Mouse (Mus musculus) MEL (cell line): ENCODE measurements at regions not wholly inside any gene's neighbourhood (a gene's known extent, or its start where the extent isn't known, plus 50 kb on each side); places are given as distances from the start of the nearest gene placed in this dataset.

ENCODE experiments used
- DNase-seq: peaks from one replicate; pipeline ENCODE4 v3.0.0; 2011; ENCODE audit warnings: low read depth, low spot score
- H3K27ac ChIP-seq: 2 replicates; pipeline ENCODE4 v1.5.1; 2012; ENCODE audit warnings: low read depth, mild to moderate bottlenecking, control low read depth, low read length, moderate library complexity; ENCODE audit not compliant: control insufficient read depth
- H3K27me3 ChIP-seq, 2 experiments: fragments of 150-350 bp in 1 of 2; sonication (generic) in 1 of 2; 2 replicates each; pipeline ENCODE4 v1.6.1; 2012; ENCODE audit warnings: low read length in 2 of 2, mild to moderate bottlenecking in 2 of 2, improper control_type of control experiment in 1 of 2, moderate library complexity in 1 of 2; ENCODE audit not compliant: insufficient read depth in 2 of 2, control insufficient read depth in 1 of 2
- H3K36me3 ChIP-seq, 2 experiments: 2 replicates each; pipeline ENCODE4 v1.6.1; 2012 to 2014; ENCODE audit warnings: low read length in 2 of 2, improper control_type of control experiment in 1 of 2, inconsistent platforms in 1 of 2, mild to moderate bottlenecking in 1 of 2; ENCODE audit not compliant: insufficient read depth in 2 of 2, control insufficient read depth in 1 of 2
- H3K4me1 ChIP-seq, 2 experiments: fragments of 150-350 bp in 1 of 2; sonication (generic) in 1 of 2; 2 replicates each; pipeline ENCODE4 v1.6.1; 2012; ENCODE audit warnings: low read length in 2 of 2, improper control_type of control experiment in 1 of 2, mild to moderate bottlenecking in 1 of 2; ENCODE audit not compliant: insufficient read depth in 2 of 2, control insufficient read depth in 1 of 2
- H3K4me3 ChIP-seq, 2 experiments: fragments of 150-350 bp in 1 of 2; sonication (generic) in 1 of 2; 2 replicates each; pipeline ENCODE4 v1.5.1; 2012; ENCODE audit warnings: low read depth in 2 of 2, low read length in 2 of 2, mild to moderate bottlenecking in 2 of 2, moderate library complexity in 2 of 2, control low read depth in 1 of 2, improper control_type of control experiment in 1 of 2; ENCODE audit not compliant: control insufficient read depth in 1 of 2, insufficient read depth in 1 of 2
- H3K79me2 ChIP-seq: 2 replicates; pipeline ENCODE4 v1.6.1; 2012; ENCODE audit warnings: mild to moderate bottlenecking, low read length, moderate library complexity; ENCODE audit not compliant: control insufficient read depth, poor library complexity, insufficient read depth
- H3K9ac ChIP-seq: 2 replicates; pipeline ENCODE4 v1.6.1; 2012; ENCODE audit warnings: low read depth, mild to moderate bottlenecking, control low read depth, low read length, moderate library complexity; ENCODE audit not compliant: control insufficient read depth, poor library complexity, severe bottlenecking
- H3K9me3 ChIP-seq: fragments of 150-350 bp; sonication (generic); replicated peaks from 2 replicates; pipeline ENCODE4 v1.6.1; 2012; ENCODE audit warnings: mild to moderate bottlenecking, low read length, improper control_type of control experiment, moderate library complexity; ENCODE audit not compliant: insufficient read depth
- BHLHE40 ChIP-seq: IDR thresholded peaks from 2 replicates; pipeline ENCODE4 v1.6.1; 2012; ENCODE audit warnings: low read depth, mild to moderate bottlenecking, inconsistent platforms, low read length, improper control_type of control experiment, borderline replicate concordance
- CHD1 ChIP-seq: IDR thresholded peaks from 2 replicates; pipeline ENCODE4 v1.6.1; 2012; ENCODE audit warnings: low read depth, mild to moderate bottlenecking, inconsistent platforms, low read length, improper control_type of control experiment
- CTCF ChIP-seq, 3 experiments: IDR thresholded peaks in 2 of 3; conservative IDR thresholded peaks in 1 of 3; 2 replicates each; pipeline ENCODE4 v1.5.1; 2011 to 2012; ENCODE audit warnings: low read length in 3 of 3, low read depth in 2 of 3, mild to moderate bottlenecking in 2 of 3, improper control_type of control experiment in 1 of 3, inconsistent platforms in 1 of 3, mixed read lengths in 1 of 3, moderate library complexity in 1 of 3; ENCODE audit not compliant: control insufficient read depth in 1 of 3, insufficient read depth in 1 of 3, poor library complexity in 1 of 3, severe bottlenecking in 1 of 3
- ELF1 ChIP-seq: IDR thresholded peaks from 2 replicates; pipeline ENCODE4 v1.6.1; 2014; ENCODE audit warnings: low read depth, mild to moderate bottlenecking, inconsistent platforms, low read length, improper control_type of control experiment, moderate library complexity
- EP300 ChIP-seq, 2 experiments: IDR thresholded peaks; 2 replicates each; pipeline ENCODE4 v1.6.1; 2011; ENCODE audit warnings: improper control_type of control experiment in 2 of 2, low read length in 2 of 2, low read depth in 1 of 2, mild to moderate bottlenecking in 1 of 2
- HCFC1 ChIP-seq: IDR thresholded peaks from 2 replicates; pipeline ENCODE4 v1.6.1; 2012; ENCODE audit warnings: low read depth, mild to moderate bottlenecking, inconsistent platforms, low read length, improper control_type of control experiment, moderate library complexity
- KAT2A ChIP-seq: conservative IDR thresholded peaks from 2 replicates; pipeline ENCODE4 v1.6.1; 2012; ENCODE audit warnings: low read depth, low read length, improper control_type of control experiment, inconsistent platforms
- MAFK ChIP-seq: IDR thresholded peaks from 2 replicates; pipeline ENCODE4 v1.6.1; 2011; ENCODE audit warnings: low read depth, mild to moderate bottlenecking, low read length, improper control_type of control experiment, borderline replicate concordance
- MAZ ChIP-seq: IDR thresholded peaks from 2 replicates; pipeline ENCODE4 v1.6.1; 2012; ENCODE audit warnings: low read depth, mild to moderate bottlenecking, inconsistent platforms, low read length, improper control_type of control experiment
- MEF2A ChIP-seq: IDR thresholded peaks from 2 replicates; pipeline ENCODE4 v1.6.1; 2014; ENCODE audit warnings: low read depth, mild to moderate bottlenecking, inconsistent platforms, low read length, improper control_type of control experiment; ENCODE audit not compliant: poor library complexity, insufficient replicate concordance, severe bottlenecking; ENCODE audit errors: extremely low read depth
- MYB ChIP-seq: IDR thresholded peaks from 2 replicates; pipeline ENCODE4 v1.6.1; 2011; ENCODE audit warnings: mild to moderate bottlenecking, low read depth, low read length, improper control_type of control experiment
- NRF1 ChIP-seq: IDR thresholded peaks from 2 replicates; pipeline ENCODE4 v1.6.1; 2014; ENCODE audit warnings: low read depth, mild to moderate bottlenecking, inconsistent platforms, low read length, improper control_type of control experiment, moderate library complexity; ENCODE audit not compliant: poor library complexity, insufficient read depth, severe bottlenecking
- POLR2AphosphoS2 ChIP-seq: IDR thresholded peaks from 2 replicates; pipeline ENCODE4 v1.6.1; 2011; ENCODE audit warnings: low read length, improper control_type of control experiment
- SIN3A ChIP-seq: IDR thresholded peaks from 2 replicates; pipeline ENCODE4 v1.6.1; 2012; ENCODE audit warnings: low read length, improper control_type of control experiment, inconsistent platforms
- SMC3 ChIP-seq: IDR thresholded peaks from 2 replicates; pipeline ENCODE4 v1.6.1; 2011; ENCODE audit warnings: low read depth, low read length, improper control_type of control experiment
- TCF12 ChIP-seq: IDR thresholded peaks from 2 replicates; pipeline ENCODE4 v1.6.1; 2014; ENCODE audit warnings: low read depth, mild to moderate bottlenecking, inconsistent platforms, low read length, improper control_type of control experiment, moderate library complexity
- UBTF ChIP-seq: IDR thresholded peaks from 2 replicates; pipeline ENCODE4 v1.6.1; 2012; ENCODE audit warnings: low read depth, mild to moderate bottlenecking, inconsistent platforms, low read length, improper control_type of control experiment, moderate library complexity, borderline replicate concordance; ENCODE audit not compliant: insufficient read depth
- USF1 ChIP-seq: IDR thresholded peaks from 2 replicates; pipeline ENCODE4 v1.6.1; 2014; ENCODE audit warnings: low read depth, mild to moderate bottlenecking, inconsistent platforms, low read length, improper control_type of control experiment, moderate library complexity
- USF2 ChIP-seq, 2 experiments: IDR thresholded peaks; 2 replicates each; pipeline ENCODE4 v1.6.1; 2011 to 2012; ENCODE audit warnings: improper control_type of control experiment in 2 of 2, low read length in 2 of 2, borderline replicate concordance in 1 of 2, inconsistent platforms in 1 of 2, low read depth in 1 of 2, mild to moderate bottlenecking in 1 of 2; ENCODE audit not compliant: insufficient read depth in 1 of 2
- ZMIZ1 ChIP-seq: IDR thresholded peaks from 2 replicates; pipeline ENCODE4 v1.6.1; 2012; ENCODE audit warnings: low read depth, mild to moderate bottlenecking, inconsistent platforms, low read length, improper control_type of control experiment, moderate library complexity
- ZNF384 ChIP-seq: IDR thresholded peaks from 2 replicates; pipeline ENCODE4 v1.6.1; 2012; ENCODE audit warnings: low read depth, mild to moderate bottlenecking, inconsistent platforms, low read length, improper control_type of control experiment

GRCm38 (mm10) chr7:69577754-69578153, 788.8 kb downstream of the Nr2f2 start:
- no peaks in the 10 kb centered on the region for H3K27me3 ChIP-seq
- no peaks in the 10 kb centered on the region for H3K36me3 ChIP-seq
- H3K4me1 ChIP-seq = no peaks in the 10 kb centered on the region
- no peak overlapping the region for H3K4me3 ChIP-seq
- no peak for DNase-seq
- no peak overlapping the region for H3K27ac ChIP-seq
- H3K9me3 ChIP-seq = no peaks in the 10 kb centered on the region
- H3K9ac ChIP-seq = no peak overlapping the region
- TF ChIP-seq USF1 (no peak), HCFC1 (no peak), CHD1 (no peak), MEF2A (no peak)
- H3K79me2 ChIP-seq = no peaks in the 10 kb centered on the region

- no peak overlapping the region for H3K9ac ChIP-seq
- no peak for TF ChIP-seq POLR2AphosphoS2
- no peak for TF ChIP-seq CTCF (IDR thresholded peaks at IDR 0.05 in 2 of 3, conservative IDR thresholded peaks at IDR 0.05 in 1 of 3; ENCODE audit: control insufficient read depth in 1 of 3, insufficient read depth in 1 of 3, low read depth in 2 of 3, low read length in 3 of 3, poor library complexity in 1 of 3, severe bottlenecking in 1 of 3)
- no peak for TF ChIP-seq ZNF384
- no peaks in the 10 kb centered on the region for H3K36me3 ChIP-seq
- no peak overlapping the region for H3K4me3 ChIP-seq
- H3K27me3 ChIP-seq = no peaks in the 10 kb centered on the region
- H3K4me1 ChIP-seq = no peaks in the 10 kb centered on the region
- H3K9me3 ChIP-seq = no peaks in the 10 kb centered on the region
- no peak overlapping the region for H3K27ac ChIP-seq
- DNase-seq = no peak
- no peaks in the 10 kb centered on the region for H3K79me2 ChIP-seq
Observed at GRCm38 (mm10) chr7:69576596-69576995, 789.9 kb downstream of the Nr2f2 start.

- TF ChIP-seq SMC3 = no peak
- no peak for TF ChIP-seq UBTF
- TF ChIP-seq USF2 (IDR thresholded peaks at IDR 0.05; ENCODE audit: borderline replicate concordance in 1 of 2, insufficient read depth in 1 of 2, low read depth in 1 of 2, low read length in 2 of 2) = no peak
- TF ChIP-seq MAFK = no peak
- no peak for TF ChIP-seq ZMIZ1
- TF ChIP-seq CTCF (IDR thresholded peaks at IDR 0.05 in 2 of 3, conservative IDR thresholded peaks at IDR 0.05 in 1 of 3; ENCODE audit: control insufficient read depth in 1 of 3, insufficient read depth in 1 of 3, low read depth in 2 of 3, low read length in 3 of 3, poor library complexity in 1 of 3, severe bottlenecking in 1 of 3) = no peak
- no peak for TF ChIP-seq KAT2A
- no peak for TF ChIP-seq BHLHE40
- no peak for TF ChIP-seq EP300 (IDR thresholded peaks at IDR 0.05; ENCODE audit: low read depth in 1 of 2, low read length in 2 of 2)
- TF ChIP-seq MAZ = no peak
- TF ChIP-seq ELF1 = no peak
- no peak for TF ChIP-seq MYB
- no peak for TF ChIP-seq TCF12
- no peak for TF ChIP-seq HCFC1
- no peak for TF ChIP-seq NRF1
- no peak for TF ChIP-seq POLR2AphosphoS2
- TF ChIP-seq SIN3A = no peak
- Histone ChIP-seq H3K9ac (no peak overlapping the region), H3K27ac (no peak overlapping the region), H3K79me2 (no peaks in the 10 kb centered on the region), H3K27me3 (no peaks in the 10 kb centered on the region), H3K4me3 (no peak overlapping the region), H3K36me3 (no peaks in the 10 kb centered on the region), H3K9me3 (no peaks in the 10 kb centered on the region), H3K4me1 (no peaks in the 10 kb centered on the region)
- no peak for DNase-seq
Observed at GRCm38 (mm10) chr7:69573730-69574129, 792.8 kb downstream of the Nr2f2 start.
